In genomic region chrX:100195286-100195685, GRCm38 (mm10) we compare ENCODE assay signal across 18 mouse cellular contexts.
DNase-seq lines count a peak whose midpoint lies in the region; ATAC-seq and TF ChIP-seq lines count a peak whose summit lies in the region.
"Had no signal": no experiment of that assay in that cellular context is flagged by ENCODE, and none has a peak within 500 bp of the region (broad histone marks: within the 10 kb centered on the region; RNA-seq: fewer than 3 reads in every experiment).

No protein-coding gene starts in this region.

- 28% methylated on average over 2 of the region's 2 CpGs for WGBS in lung, embryonic 14.5 days
- WGBS in hindbrain, embryonic 11.5 days: 49% methylated on average over 2 of the region's 2 CpGs

- no peaks in the 10 kb centered on the region for H3K27me3 ChIP-seq in lung, embryonic 14.5 days (ENCODE audit: insufficient read depth, low read length)
- no peaks in the 10 kb centered on the region for H3K27me3 ChIP-seq in hindbrain, embryonic 11.5 days (ENCODE audit: control insufficient read depth, insufficient read depth, low read length)
- H3K27me3 ChIP-seq: hindbrain, embryonic 15.5 days; intestine, embryonic 15.5 days; limb, embryonic 12.5 days; liver, embryonic 13.5 days; midbrain, embryonic 12.5 days had no signal

- no peak overlapping the region for H3K27ac ChIP-seq in lung, embryonic 14.5 days (ENCODE audit: low read depth)
- H3K27ac ChIP-seq in hindbrain, embryonic 11.5 days (ENCODE audit: low read depth, low read length): no peak overlapping the region
- H3K27ac ChIP-seq: gastrocnemius, adult 2 months; hindbrain, embryonic 15.5 days; intestine, embryonic 15.5 days; limb, embryonic 12.5 days; liver, embryonic 13.5 days; midbrain, embryonic 12.5 days; stomach, postnatal 0 days had no signal

- no peak for TF ChIP-seq POLR2A in brain, embryonic 14.5 days (IDR thresholded peaks at IDR 0.05; ENCODE audit: borderline replicate concordance, extremely low read depth, insufficient read depth, insufficient read length, poor library complexity, severe bottlenecking)

- H3K4me3 ChIP-seq in lung, embryonic 14.5 days (ENCODE audit: low read depth, low read length): no peak overlapping the region
- no peak overlapping the region for H3K4me3 ChIP-seq in hindbrain, embryonic 11.5 days (ENCODE audit: low read depth, low read length)
- H3K4me3 ChIP-seq: gastrocnemius, adult 2 months; hindbrain, embryonic 15.5 days; intestine, embryonic 15.5 days; limb, embryonic 12.5 days; liver, embryonic 13.5 days; midbrain, embryonic 12.5 days; myocyte had no signal

- H3K36me3 ChIP-seq in lung, embryonic 14.5 days (ENCODE audit: insufficient read depth): no peaks in the 10 kb centered on the region
- H3K36me3 ChIP-seq in hindbrain, embryonic 11.5 days (ENCODE audit: control insufficient read depth, insufficient read depth, low read length): no peaks in the 10 kb centered on the region
- H3K36me3 ChIP-seq: hindbrain, embryonic 15.5 days; intestine, embryonic 15.5 days; limb, embryonic 12.5 days; liver, embryonic 13.5 days; midbrain, embryonic 12.5 days had no signal

- intact Hi-C loops in heart, postnatal 14 days (cut with DNase I): no loop called here
- intact Hi-C loops in heart, postnatal 36 days (cut with DNase I): no loop called here

- no peak overlapping the region for H3K9ac ChIP-seq in lung, embryonic 14.5 days
- H3K9ac ChIP-seq in hindbrain, embryonic 11.5 days (ENCODE audit: low read depth, low read length): no peak overlapping the region
- H3K9ac ChIP-seq: hindbrain, embryonic 15.5 days; intestine, embryonic 15.5 days; limb, embryonic 12.5 days; liver, embryonic 13.5 days; midbrain, embryonic 12.5 days had no signal

- no peak for TF ChIP-seq CTCF in lung, embryonic 14.5 days (IDR thresholded peaks at IDR 0.05; ENCODE audit: low read depth)
- no peak for TF ChIP-seq CTCF in brain, embryonic 14.5 days (IDR thresholded peaks at IDR 0.05; ENCODE audit: borderline replicate concordance, extremely low read depth, insufficient read depth, insufficient read length)

- no peaks in the 10 kb centered on the region for H3K4me1 ChIP-seq in lung, embryonic 14.5 days (ENCODE audit: insufficient read depth)
- no peaks in the 10 kb centered on the region for H3K4me1 ChIP-seq in hindbrain, embryonic 11.5 days (replicated peaks; ENCODE audit: control insufficient read depth, insufficient read depth, low read length)
- H3K4me1 ChIP-seq: hindbrain, embryonic 15.5 days; intestine, embryonic 15.5 days; limb, embryonic 12.5 days; liver, embryonic 13.5 days; midbrain, embryonic 12.5 days had no signal

- H3K9me3 ChIP-seq in lung, embryonic 14.5 days (ENCODE audit: low read depth, low read length): no peaks in the 10 kb centered on the region
- no peaks in the 10 kb centered on the region for H3K9me3 ChIP-seq in hindbrain, embryonic 11.5 days (ENCODE audit: control insufficient read depth, low read length)
- H3K9me3 ChIP-seq: hindbrain, embryonic 15.5 days; intestine, embryonic 15.5 days; limb, embryonic 12.5 days; liver, embryonic 13.5 days; midbrain, embryonic 12.5 days had no signal

- peak; percentile 2 to 14 for DNase-seq in heart, postnatal 14 days
- DNase-seq in heart, postnatal 36 days: no peak
- DNase-seq in lung, embryonic 14.5 days: peak; percentile 60
- DNase-seq in lung, postnatal 4 days: no peak
- DNase-seq in brain, embryonic 14.5 days (ENCODE audit: low read depth): peak; percentile 2
- DNase-seq in embryo, embryonic 11 days: peak; percentile 41
- DNase-seq in hindbrain, embryonic 11.5 days (ENCODE audit: low spot score): no peak
- no peak for DNase-seq in gastrocnemius, postnatal 10 days
- DNase-seq: adrenal gland, adult 2 months; cerebellum, adult 8-10 months; gastrocnemius, adult 2 months; liver, embryonic 13.5 days had no signal

- H3K4me2 ChIP-seq in lung, embryonic 14.5 days: no peak overlapping the region
- no peak overlapping the region for H3K4me2 ChIP-seq in hindbrain, embryonic 11.5 days (replicated peaks; ENCODE audit: low read depth, low read length)
- H3K4me2 ChIP-seq: hindbrain, embryonic 15.5 days; intestine, embryonic 15.5 days; limb, embryonic 12.5 days; liver, embryonic 13.5 days; midbrain, embryonic 12.5 days had no signal

- no peak for ATAC-seq in lung, embryonic 14.5 days (ENCODE audit: insufficient read depth)
- no peak for ATAC-seq in hindbrain, embryonic 11.5 days (ENCODE audit: low FRiP score)
- ATAC-seq: intestine, embryonic 15.5 days had no signal

Comparison
In these comparisons a context has a peak if more than half of its experiments do, and no peak if none do; other contexts are left out.
1. DNase-seq: peak in heart, postnatal 14 days (2 of 2), lung, embryonic 14.5 days (single experiment), brain, embryonic 14.5 days (single experiment) and embryo, embryonic 11 days (single experiment); none in heart, postnatal 36 days (0 of 2), lung, postnatal 4 days (0 of 2), hindbrain, embryonic 11.5 days (single experiment) and gastrocnemius, postnatal 10 days (single experiment).